Mouse (Mus musculus) natural killer cell, adult 2 months (primary cell): ENCODE measurements around the gene Nfya.

Experiments used
- DNase-seq, 2 experiments: peaks; one replicate each; pipeline ENCODE4 v3.0.0; 2022; ENCODE audit warnings: low spot score in 2 of 2

Nfya gene

GRCm38 (mm10) chr17:48346231-48346630 lies 63.5 kb downstream of the Nfya start, which contains the start of gene Trem2:
Gene Trem2 (plus strand): TSS chr17:48346401.
- no peak for DNase-seq

GRCm38 (mm10) chr17:48345824-48346223 lies 63.9 kb downstream of the Nfya start:
- DNase-seq = no peak

GRCm38 (mm10) chr17:48343065-48343464 lies 66.6 kb downstream of the Nfya start:
- no peak for DNase-seq

GRCm38 (mm10) chr17:48341947-48342346 lies 67.8 kb downstream of the Nfya start:
- DNase-seq = no peak

GRCm38 (mm10) chr17:48340267-48340666 lies 69.4 kb downstream of the Nfya start:
- no peak for DNase-seq
